Mouse (Mus musculus) forebrain, embryonic 12.5 days (tissue): ENCODE measurements around the gene Ezh1. TPM values are rescaled to one million over a fixed set of nuclear protein-coding genes. Genes with fewer than 3 reads are reported as not detected.

Experiments used
- ATAC-seq: fragments of 200-750 bp; cut with Nextera tagmentation; 2 replicates; pipeline ENCODE4 v1.8.0; 2017; ENCODE audit warnings: moderate TSS enrichment; ENCODE audit not compliant: low FRiP score
- H3K27ac ChIP-seq: fragments of 300-500 bp; sonication (generic); 2 replicates; pipeline ENCODE4 v1.5.1; 2016; ENCODE audit warnings: mild to moderate bottlenecking
- H3K27me3 ChIP-seq: fragments of 300-500 bp; sonication (generic); 2 replicates; pipeline ENCODE4 v1.6.1; 2016; ENCODE audit warnings: mild to moderate bottlenecking
- H3K36me3 ChIP-seq: fragments of 300-500 bp; sonication (generic); replicated peaks from 2 replicates; pipeline ENCODE4 v1.6.1; 2016; ENCODE audit warnings: mild to moderate bottlenecking
- H3K4me1 ChIP-seq: fragments of 300-500 bp; sonication (generic); 2 replicates; pipeline ENCODE4 v1.6.1; 2016
- H3K4me2 ChIP-seq: fragments of 300-500 bp; sonication (generic); 2 replicates; pipeline ENCODE4 v1.6.1; 2016; ENCODE audit warnings: mild to moderate bottlenecking, moderate library complexity
- H3K4me3 ChIP-seq: fragments of 300-500 bp; sonication (generic); replicated peaks from 2 replicates; pipeline ENCODE4 v1.5.1; 2016; ENCODE audit warnings: mild to moderate bottlenecking
- H3K9ac ChIP-seq: fragments of 300-500 bp; sonication (generic); 2 replicates; pipeline ENCODE4 v1.6.1; 2016; ENCODE audit warnings: mild to moderate bottlenecking
- H3K9me3 ChIP-seq: fragments of 300-500 bp; sonication (generic); 2 replicates; pipeline ENCODE4 v1.6.1; 2016
- WGBS: fragments of 180-500 bp; shearing (Covaris S2); methylation state at CpG from one replicate; pipeline ENCODE4 v1.1.7; 2016; 5-methylcytosine and 5-hydroxymethylcytosine counted together
- polyA plus RNA-seq: library from polyadenylated mRNA; unstranded; fragments of >200 nt; fragmentation: Nextera tagmentation; extraction: Ambion mirVana; gene quantifications from 2 replicates; pipeline ENCODE4 v1.2.1, GENCODE M21; 2016

Ezh1 gene
- polyA plus RNA-seq, 1 experiment from 2014 or later, result 12.5 TPM

- H3K27ac ChIP-seq, result 0 out of 2 replicates have a peak overlapping the region, but pooled peaks have one; percentile 38
- H3K27me3 ChIP-seq, result peaks cover 35% of the 10 kb centered on the region
- WGBS, result 48% methylated on average over 6 of the region's 6 CpGs
- H3K9me3 ChIP-seq, result no peaks in the 10 kb centered on the region
- H3K4me2 ChIP-seq, result peak overlapping the region; percentile 96
- H3K9ac ChIP-seq, result no peak overlapping the region
- H3K4me3 ChIP-seq, result no peak overlapping the region
- peaks cover 53% of the 10 kb centered on the region for H3K4me1 ChIP-seq
- H3K36me3 ChIP-seq, result peaks cover 14% of the 10 kb centered on the region; the same call in 1 of the 2 replicates
- no peak for ATAC-seq
Observed at GRCm38 (mm10) chr11:101259261-101259712, 33.0 kb upstream of the Ezh1 start.

GRCm38 (mm10) chr11:101255826-101256775 is 29.8 kb upstream of the Ezh1 start:
- Histone ChIP-seq H3K36me3 (peaks cover 14% of the 10 kb centered on the region; the same call in 1 of the 2 replicates), H3K4me2 (no peak overlapping the region), H3K9me3 (no peaks in the 10 kb centered on the region), H3K4me1 (peaks cover 39% of the 10 kb centered on the region), H3K4me3 (no peak overlapping the region), H3K9ac (no peak overlapping the region), H3K27ac (no peak overlapping the region), H3K27me3 (peaks cover 4% of the 10 kb centered on the region)
- 89% methylated on average over 13 of the region's 13 CpGs for WGBS
- ATAC-seq, result no peak

- H3K9ac ChIP-seq, result peak within 1 kb of the TSS; percentile 91
- H3K9me3 ChIP-seq, result no peaks in the 10 kb centered on the region
- peaks cover 14% of the 10 kb centered on the region; the same call in 1 of the 2 replicates for H3K36me3 ChIP-seq
- under 1% methylated on average over 40 of the region's 40 CpGs for WGBS
- H3K27ac ChIP-seq, result peak within 1 kb of the TSS; percentile 88
- H3K27me3 ChIP-seq, result peaks cover 3% of the 10 kb centered on the region; the same call in 1 of the 2 replicates
- peaks cover 18% of the 10 kb centered on the region for H3K4me1 ChIP-seq
- H3K4me2 ChIP-seq, result peak within 1 kb of the TSS; percentile 95
- H3K4me3 ChIP-seq, result peak within 1 kb of the TSS; percentile 90
- ATAC-seq, result peak; percentile 78
Observed at GRCm38 (mm10) chr11:101253613-101254389, 27.5 kb upstream of the Ezh1 start, which contains the start of gene Vps25. Vps25 (plus strand) TSS chr11:101253707.

- WGBS, result 19% methylated on average over 7 of the region's 7 CpGs
- Histone ChIP-seq H3K36me3 (0 out of 2 replicates have a peak, but pooled peaks cover 5% of the 10 kb centered on the region), H3K27ac (no peak overlapping the region)
Observed at GRCm38 (mm10) chr11:101252941-101253340, 26.7 kb upstream of the Ezh1 start.

DNA sequence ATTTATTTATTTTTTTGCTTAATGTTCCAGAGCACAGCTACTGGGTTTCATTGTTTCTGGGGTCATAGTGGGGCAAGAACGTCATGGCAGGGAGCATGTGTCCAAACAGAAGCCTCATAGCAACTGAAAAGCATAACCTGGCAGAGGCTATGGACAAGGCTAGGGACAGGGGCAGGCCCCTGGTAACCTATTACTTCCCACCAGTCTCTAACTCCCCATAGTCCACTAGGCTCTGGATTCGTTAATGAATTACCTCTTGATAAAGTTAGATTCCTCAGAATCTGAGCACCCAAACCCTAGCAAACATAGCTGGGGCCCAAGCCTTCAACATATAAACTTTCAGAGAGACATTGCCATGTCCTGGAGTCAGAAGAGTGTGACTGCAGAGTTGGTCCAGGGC is 24.8 kb upstream of the Ezh1 start:
- H3K4me3 ChIP-seq, result no peak overlapping the region
- no peak overlapping the region for H3K9ac ChIP-seq
- H3K36me3 ChIP-seq, result 0 out of 2 replicates have a peak, but pooled peaks cover 4% of the 10 kb centered on the region
- H3K4me2 ChIP-seq, result no peak overlapping the region
- peaks cover 26% of the 10 kb centered on the region for H3K27me3 ChIP-seq
- 82% methylated on average over 2 of the region's 2 CpGs for WGBS
- no peak overlapping the region for H3K27ac ChIP-seq
- ATAC-seq, result no peak
- peaks cover 27% of the 10 kb centered on the region for H3K4me1 ChIP-seq
- H3K9me3 ChIP-seq, result no peaks in the 10 kb centered on the region

More at GRCm38 (mm10) chr11:101252941-101253340, 26.7 kb upstream of the Ezh1 start:
- no peaks in the 10 kb centered on the region for H3K9me3 ChIP-seq
- H3K27me3 ChIP-seq, result peaks cover 7% of the 10 kb centered on the region
- peak overlapping the region; percentile 91 for H3K9ac ChIP-seq
- ATAC-seq, result no peak
- H3K4me2 ChIP-seq, result peak overlapping the region; percentile 95
- H3K4me3 ChIP-seq, result peak overlapping the region; percentile 90
- peaks cover 16% of the 10 kb centered on the region for H3K4me1 ChIP-seq

DNA sequence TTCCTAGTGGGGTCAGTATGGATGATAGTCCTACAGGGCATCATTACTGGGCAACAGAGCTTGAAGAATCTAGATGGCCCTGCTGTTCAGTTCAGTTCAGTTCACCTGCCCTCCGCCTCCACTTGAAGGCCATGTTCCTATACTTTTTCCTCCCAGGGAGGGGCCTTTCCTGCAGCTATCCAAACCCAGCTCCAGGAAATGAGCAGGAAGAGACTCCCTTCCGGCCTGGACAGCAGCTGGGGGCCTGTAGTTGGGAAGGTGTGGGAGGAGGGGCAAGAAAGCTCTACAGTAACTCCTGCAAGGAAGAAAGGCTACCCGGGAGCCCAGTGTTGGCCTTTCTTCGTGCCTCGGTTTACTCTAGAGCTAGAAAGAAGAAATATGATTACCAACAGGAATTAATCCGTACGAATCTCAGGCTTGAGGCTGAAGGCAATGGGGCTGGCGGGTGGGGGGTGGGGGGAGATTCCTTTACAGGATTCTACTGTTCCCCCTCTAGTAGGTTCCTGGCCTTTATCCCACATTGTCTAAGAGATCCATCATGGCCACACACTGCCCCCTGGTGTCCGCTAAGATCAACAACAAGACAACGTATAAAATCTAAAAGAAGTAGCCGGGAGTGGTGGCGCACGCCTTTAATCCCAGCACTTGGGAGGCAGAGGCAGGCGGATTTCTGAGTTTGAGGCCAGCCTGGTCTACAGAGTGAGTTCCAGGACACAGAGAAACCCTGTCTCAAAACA is 22.2 kb upstream of the Ezh1 start:
- H3K4me1 ChIP-seq, result peaks cover 25% of the 10 kb centered on the region
- no peaks in the 10 kb centered on the region for H3K36me3 ChIP-seq
- H3K27me3 ChIP-seq, result peaks cover 46% of the 10 kb centered on the region
- WGBS, result 39% methylated on average over 14 of the region's 14 CpGs
- no peak overlapping the region for H3K9ac ChIP-seq
- no peak for ATAC-seq
- H3K4me2 ChIP-seq, result no peak overlapping the region
- H3K4me3 ChIP-seq, result no peak overlapping the region
- H3K9me3 ChIP-seq, result no peaks in the 10 kb centered on the region
- no peak overlapping the region for H3K27ac ChIP-seq

- ATAC-seq, result no peak
- H3K4me1 ChIP-seq, result peaks cover 18% of the 10 kb centered on the region
- no peak overlapping the region for H3K4me3 ChIP-seq
- H3K9me3 ChIP-seq, result no peaks in the 10 kb centered on the region
- 78% methylated on average over 6 of the region's 6 CpGs for WGBS
- H3K4me2 ChIP-seq, result no peak overlapping the region
- H3K27ac ChIP-seq, result no peak overlapping the region
- H3K36me3 ChIP-seq, result no peaks in the 10 kb centered on the region
- no peak overlapping the region for H3K9ac ChIP-seq
- peaks cover 52% of the 10 kb centered on the region for H3K27me3 ChIP-seq
Observed at GRCm38 (mm10) chr11:101247521-101248030, 21.3 kb upstream of the Ezh1 start.

GRCm38 (mm10) chr11:101246702-101247012 is 20.4 kb upstream of the Ezh1 start:
- peak; percentile 39; the same call in 1 of the 2 replicates for ATAC-seq
- H3K4me1 ChIP-seq, result peaks cover 18% of the 10 kb centered on the region
- H3K9ac ChIP-seq, result peak overlapping the region; percentile 76
- H3K9me3 ChIP-seq, result no peaks in the 10 kb centered on the region
- 0 out of 2 replicates have a peak overlapping the region, but pooled peaks have one; percentile 20 for H3K27ac ChIP-seq
- H3K36me3 ChIP-seq, result no peaks in the 10 kb centered on the region
- peak overlapping the region; percentile 61 for H3K4me3 ChIP-seq
- WGBS, result 6% methylated on average over 7 of the region's 7 CpGs
- H3K4me2 ChIP-seq, result peak overlapping the region; percentile 98
- peaks cover 52% of the 10 kb centered on the region for H3K27me3 ChIP-seq

DNA sequence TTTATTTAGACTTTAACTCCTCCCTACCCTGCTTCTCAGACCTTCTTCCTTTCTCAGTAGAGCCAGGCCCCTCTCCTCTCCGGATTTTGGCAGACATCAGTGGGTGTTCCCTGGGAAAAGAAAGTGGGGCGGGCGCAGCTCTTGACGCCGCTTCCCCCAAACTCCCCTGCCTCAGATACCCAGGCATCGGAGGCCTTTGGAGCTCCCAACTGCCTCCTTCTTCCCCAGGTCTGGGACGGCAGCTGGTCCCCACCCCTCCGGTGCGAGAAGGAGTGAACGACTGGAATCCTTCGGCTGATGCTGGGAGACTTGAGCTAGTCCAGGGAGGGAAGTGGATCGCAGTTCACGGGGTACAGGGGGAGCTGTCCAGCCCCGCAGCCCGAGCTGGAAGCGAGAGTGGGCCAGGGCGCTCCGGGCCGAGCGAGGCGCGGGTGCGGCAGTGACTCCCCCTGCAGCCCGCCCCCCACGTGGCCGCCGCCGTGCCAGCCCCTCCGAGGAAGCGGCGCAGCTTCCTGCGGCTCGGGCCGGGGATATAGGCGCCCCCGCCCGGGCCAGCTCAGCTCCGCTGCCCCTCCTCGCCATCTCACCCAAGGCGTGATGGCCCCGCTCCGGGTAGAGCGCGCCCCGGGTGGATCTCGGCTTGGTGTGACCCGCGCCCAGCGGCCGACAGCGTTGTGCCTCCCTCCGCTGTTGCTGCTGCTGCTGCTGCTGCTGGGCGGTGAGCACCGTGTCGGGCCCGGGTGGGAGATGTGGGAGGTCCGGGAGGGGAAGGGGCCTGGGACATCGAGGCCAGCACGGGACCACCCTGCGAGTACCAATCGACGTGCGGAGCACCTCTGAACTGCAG is 19.8 kb upstream of the Ezh1 start, which contains the start of gene Ramp2:
Gene Ramp2 (plus strand): TSS at position 174 of the 847 bp plus-strand sequence.
- Histone ChIP-seq H3K9ac (peak within 1 kb of the TSS; percentile 76), H3K9me3 (no peaks in the 10 kb centered on the region), H3K4me2 (peak within 1 kb of the TSS; percentile 98), H3K27me3 (peaks cover 52% of the 10 kb centered on the region), H3K4me1 (peaks cover 18% of the 10 kb centered on the region), H3K4me3 (peak within 1 kb of the TSS; percentile 61), H3K36me3 (no peaks in the 10 kb centered on the region), H3K27ac (0 out of 2 replicates have a peak within 1 kb of the TSS, but pooled peaks have one; percentile 20)
- peak; percentile 60 for ATAC-seq
- WGBS, result under 1% methylated on average over 62 of the region's 63 CpGs

DNA sequence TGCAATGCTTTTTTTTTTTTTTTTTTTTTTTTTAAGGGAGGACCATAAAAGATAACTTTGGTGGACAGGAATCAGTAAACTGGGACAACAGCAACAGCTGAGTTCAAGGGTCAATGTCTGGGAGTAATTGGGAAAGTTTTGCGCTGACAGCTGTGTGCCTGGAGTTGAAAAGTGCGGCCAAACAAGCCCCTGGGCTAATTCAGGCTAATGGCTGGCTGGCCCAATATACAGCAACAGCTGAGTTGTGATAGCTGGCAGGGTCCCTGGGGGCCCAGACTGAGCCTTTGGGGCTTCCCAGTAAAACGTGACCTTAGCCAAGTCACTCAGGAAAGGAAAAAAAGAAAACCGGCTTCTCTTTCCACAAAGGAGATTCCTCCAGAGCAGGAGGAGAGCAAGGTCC is 18.8 kb upstream of the Ezh1 start:
- Histone ChIP-seq H3K4me2 (no peak overlapping the region), H3K9ac (no peak overlapping the region), H3K36me3 (no peaks in the 10 kb centered on the region), H3K27me3 (peaks cover 52% of the 10 kb centered on the region), H3K4me1 (peaks cover 18% of the 10 kb centered on the region), H3K9me3 (no peaks in the 10 kb centered on the region), H3K27ac (no peak overlapping the region), H3K4me3 (no peak overlapping the region)
- ATAC-seq, result no peak
- WGBS, result 42% methylated on average over 4 of the region's 4 CpGs
